Mouse (Mus musculus): ENCODE measurements around the gene Tmed10. TPM values are rescaled to one million over a fixed set of nuclear protein-coding genes. Genes with fewer than 3 reads are reported as not detected.

The Tmed10 gene
- polyA plus RNA-seq, 1 experiment from 2014 or later, result 333 TPM

DNA sequence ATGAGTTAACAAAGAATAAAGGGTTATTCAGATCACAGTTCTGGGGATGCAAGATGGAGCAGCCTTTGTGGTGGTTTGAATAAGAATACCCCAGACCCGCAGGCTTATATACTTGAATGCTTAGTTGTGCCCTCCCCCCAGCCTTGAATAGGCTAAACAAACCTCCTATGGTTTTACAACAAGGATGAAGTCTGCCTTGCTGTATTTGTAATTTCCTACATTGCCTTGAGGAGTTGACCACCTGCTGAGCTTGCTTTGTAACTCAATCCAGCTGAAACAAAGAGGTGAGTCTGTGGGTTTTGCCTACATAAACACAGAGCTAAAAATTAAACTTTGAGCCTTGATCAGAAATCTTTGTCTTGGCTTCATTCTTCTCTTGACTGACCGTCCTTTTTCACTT lies 36.5 kb upstream of the Tmed10 start:
- no peaks in the 10 kb centered on the region for H3K36me3 ChIP-seq (ENCODE audit: insufficient read depth)
- no peak for DNase-seq
- H3K9ac ChIP-seq, result no peak overlapping the region
- no peak for TF ChIP-seq CTCF (IDR thresholded peaks at IDR 0.05; ENCODE audit: low read depth)
- 78% methylated on average over 2 of the region's 2 CpGs for WGBS
- no peak for ATAC-seq (ENCODE audit: insufficient read depth)
- no peak overlapping the region for H3K4me3 ChIP-seq (ENCODE audit: low read depth, low read length)
- H3K27ac ChIP-seq (ENCODE audit: low read depth), result no peak overlapping the region
- no peaks in the 10 kb centered on the region for H3K4me1 ChIP-seq (ENCODE audit: insufficient read depth)
- H3K4me2 ChIP-seq, result no peak overlapping the region
- 0 out of 2 replicates have a peak, but pooled peaks cover 4% of the 10 kb centered on the region for H3K9me3 ChIP-seq (ENCODE audit: low read depth, low read length)
- H3K27me3 ChIP-seq (ENCODE audit: insufficient read depth, low read length), result no peaks in the 10 kb centered on the region

GRCm38 (mm10) chr12:85397960-85398272 lies 23.3 kb upstream of the Tmed10 start:
- Histone ChIP-seq H3K4me2 (no peak overlapping the region), H3K4me3 (ENCODE audit: low read depth, low read length) (no peak overlapping the region), H3K27ac (ENCODE audit: low read depth) (no peak overlapping the region), H3K4me1 (ENCODE audit: insufficient read depth) (0 out of 2 replicates have a peak, but pooled peaks cover 2% of the 10 kb centered on the region), H3K27me3 (ENCODE audit: insufficient read depth, low read length) (no peaks in the 10 kb centered on the region), H3K36me3 (ENCODE audit: insufficient read depth) (no peaks in the 10 kb centered on the region), H3K9ac (no peak overlapping the region), H3K9me3 (ENCODE audit: low read depth, low read length) (no peaks in the 10 kb centered on the region)
- no peak for ATAC-seq (ENCODE audit: insufficient read depth)
- WGBS, result 60% methylated on average over 4 of the region's 4 CpGs
- DNase-seq, result no peak
- TF ChIP-seq CTCF (IDR thresholded peaks at IDR 0.05; ENCODE audit: low read depth), result no peak

GRCm38 (mm10) chr12:85397063-85397959 lies 22.7 kb upstream of the Tmed10 start:
- H3K36me3 ChIP-seq (ENCODE audit: insufficient read depth), result no peaks in the 10 kb centered on the region
- H3K9ac ChIP-seq, result no peak overlapping the region
- WGBS, result 52% methylated on average over 18 of the region's 18 CpGs
- H3K4me2 ChIP-seq, result no peak overlapping the region
- no peaks in the 10 kb centered on the region for H3K9me3 ChIP-seq (ENCODE audit: low read depth, low read length)
- no peaks in the 10 kb centered on the region for H3K27me3 ChIP-seq (ENCODE audit: insufficient read depth, low read length)
- no peak for TF ChIP-seq CTCF (IDR thresholded peaks at IDR 0.05; ENCODE audit: low read depth)
- no peak for ATAC-seq (ENCODE audit: insufficient read depth)
- DNase-seq, result no peak
- H3K4me3 ChIP-seq (ENCODE audit: low read depth, low read length), result no peak overlapping the region
- 0 out of 2 replicates have a peak, but pooled peaks cover 2% of the 10 kb centered on the region for H3K4me1 ChIP-seq (ENCODE audit: insufficient read depth)
- H3K27ac ChIP-seq (ENCODE audit: low read depth), result no peak overlapping the region

DNA sequence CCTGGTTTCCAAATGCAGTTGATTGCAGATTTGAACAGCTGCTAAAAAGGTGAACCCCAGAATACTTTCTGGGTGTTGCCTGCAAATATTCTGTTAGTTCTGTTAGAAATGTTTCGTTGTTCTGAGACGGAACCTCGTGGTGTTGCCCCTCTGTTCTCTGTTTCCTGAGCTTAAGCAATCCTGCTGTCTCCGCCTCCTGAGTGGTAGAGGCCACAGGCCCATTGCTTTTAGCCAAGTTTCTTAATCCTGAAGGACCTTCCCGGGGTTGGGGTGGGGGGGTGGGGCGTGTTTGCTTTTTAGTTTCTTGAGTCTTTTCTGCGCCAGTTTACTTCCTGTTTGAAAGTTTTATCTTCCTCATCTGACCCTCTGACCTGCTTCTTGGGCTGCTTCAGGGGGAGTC lies 19.3 kb upstream of the Tmed10 start:
- Histone ChIP-seq H3K27ac (ENCODE audit: low read depth) (no peak overlapping the region), H3K9me3 (ENCODE audit: low read depth, low read length) (no peaks in the 10 kb centered on the region), H3K27me3 (ENCODE audit: insufficient read depth, low read length) (no peaks in the 10 kb centered on the region), H3K36me3 (ENCODE audit: insufficient read depth) (no peaks in the 10 kb centered on the region), H3K4me2 (no peak overlapping the region), H3K4me3 (ENCODE audit: low read depth, low read length) (no peak overlapping the region), H3K4me1 (ENCODE audit: insufficient read depth) (peaks cover 2% of the 10 kb centered on the region; the same call in 1 of the 2 replicates), H3K9ac (no peak overlapping the region)
- no peak for TF ChIP-seq CTCF (IDR thresholded peaks at IDR 0.05; ENCODE audit: low read depth)
- ATAC-seq (ENCODE audit: insufficient read depth) (no peak), DNase-seq (peak; percentile 21)
- WGBS, result 51% methylated on average over 7 of the region's 7 CpGs

DNA sequence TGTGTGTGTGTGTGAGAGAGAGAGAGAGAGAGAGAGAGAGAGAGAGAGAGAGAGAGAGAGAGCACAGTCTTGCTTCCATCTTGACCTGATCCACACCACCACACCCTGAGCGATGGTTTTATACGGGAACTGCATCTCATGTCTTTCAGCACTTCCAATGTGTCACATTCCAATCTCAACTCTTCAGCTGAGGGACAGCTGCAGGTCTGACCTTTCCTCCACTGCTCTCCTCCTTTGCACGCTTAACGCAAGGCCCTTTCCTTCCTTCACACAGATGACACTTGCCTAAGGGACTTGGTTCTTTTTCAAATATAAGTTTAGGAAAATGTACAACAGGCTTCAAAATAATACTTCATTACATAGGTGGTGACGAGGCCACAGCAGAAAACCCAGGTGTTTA lies 18.9 kb upstream of the Tmed10 start:
- 50% methylated on average over 5 of the region's 5 CpGs for WGBS
- no peak overlapping the region for H3K4me2 ChIP-seq
- H3K9me3 ChIP-seq (ENCODE audit: low read depth, low read length), result no peaks in the 10 kb centered on the region
- DNase-seq (no peak), ATAC-seq (ENCODE audit: insufficient read depth) (no peak)
- H3K4me3 ChIP-seq (ENCODE audit: low read depth, low read length), result no peak overlapping the region
- H3K36me3 ChIP-seq (ENCODE audit: insufficient read depth), result no peaks in the 10 kb centered on the region
- no peak overlapping the region for H3K9ac ChIP-seq
- H3K4me1 ChIP-seq (ENCODE audit: insufficient read depth), result peaks cover 2% of the 10 kb centered on the region; the same call in 1 of the 2 replicates
- no peak for TF ChIP-seq CTCF (IDR thresholded peaks at IDR 0.05; ENCODE audit: low read depth)
- no peak overlapping the region for H3K27ac ChIP-seq (ENCODE audit: low read depth)
- H3K27me3 ChIP-seq (ENCODE audit: insufficient read depth, low read length), result no peaks in the 10 kb centered on the region

- H3K4me3 ChIP-seq (ENCODE audit: low read depth, low read length), result no peak overlapping the region
- no peak overlapping the region for H3K9ac ChIP-seq
- DNase-seq (no peak), ATAC-seq (ENCODE audit: insufficient read depth) (no peak)
- 93% methylated on average over 7 of the region's 7 CpGs for WGBS
- H3K27me3 ChIP-seq (ENCODE audit: insufficient read depth, low read length), result 0 out of 2 replicates have a peak, but pooled peaks cover 2% of the 10 kb centered on the region
- no peak overlapping the region for H3K4me2 ChIP-seq
- H3K4me1 ChIP-seq (ENCODE audit: insufficient read depth), result peaks cover 2% of the 10 kb centered on the region; the same call in 1 of the 2 replicates
- TF ChIP-seq CTCF (IDR thresholded peaks at IDR 0.05; ENCODE audit: low read depth), result no peak
- H3K36me3 ChIP-seq (ENCODE audit: insufficient read depth), result no peaks in the 10 kb centered on the region
- H3K27ac ChIP-seq (ENCODE audit: low read depth), result no peak overlapping the region
- no peaks in the 10 kb centered on the region for H3K9me3 ChIP-seq (ENCODE audit: low read depth, low read length)
Observed at GRCm38 (mm10) chr12:85391148-85391547, 16.5 kb upstream of the Tmed10 start.

Data from lung, embryonic 14.5 days (tissue).